Mouse (Mus musculus) heart, postnatal 14 days (tissue): ENCODE measurements around the gene Ddo. TPM values are rescaled to one million over a fixed set of nuclear protein-coding genes. Genes with fewer than 3 reads are reported as not detected.

Experiments
- DNase-seq, 2 experiments: peaks; one replicate each; pipeline ENCODE4 v3.0.0; 2021 to 2022
- intact Hi-C: fragments of 180-260 bp; cut with DNase I; formaldehyde crosslinking; loops from one replicate; pipeline ENCODE4 v1.15.1; 2025
- long read RNA-seq, 2 experiments: library from polyadenylated mRNA; stranded (forward); transcript quantifications; one replicate each; pipeline ENCODE4 v2.0.0; 2021
- total RNA-seq, 2 experiments: library from RNA; stranded (reverse); gene quantifications; 2 replicates each; pipeline ENCODE4 v1.2.3; 2021

Ddo gene
- total RNA-seq, result 10 to 100 TPM; 32.1 to 32.3 TPM
- long read RNA-seq, experiment 1, transcript Ddo-201 (5 exons, 3,000 nt), result major isoform, 40 of 52 reads
- long read RNA-seq, experiment 1, partial matches to known transcripts, result 2 of 52 reads
- long read RNA-seq, experiment 1, other reads (novel, unspliced or antisense), result 8 of 52 reads
- long read RNA-seq, experiment 2, transcript Ddo-201 (5 exons, 3,000 nt), result major isoform, 39 of 49 reads
- long read RNA-seq, experiment 2, partial matches to known transcripts, result 4 of 49 reads
- long read RNA-seq, experiment 2, other reads (novel, unspliced or antisense), result 4 of 49 reads

- intact Hi-C loops, result loop anchor here (10.0 kb wide), 1 partner anchor 375 kb away; the partner anchor contains the start of gene Gtf3c6
- peak; percentile 47 to 69 for DNase-seq
Measured at GRCm38 (mm10) chr10:40629656-40630311, at the start of gene Ddo. Ddo (plus strand) TSS chr10:40630011.

- DNase-seq, result peak in 1 of 2 experiments; percentile 25
- intact Hi-C loops, result no loop called here
Measured at GRCm38 (mm10) chr10:40583584-40584255, 46.1 kb upstream of the Ddo start.

GRCm38 (mm10) chr10:40592186-40592585 is 37.6 kb upstream of the Ddo start:
- DNase-seq, result no peak
- intact Hi-C loops, result no loop called here

- intact Hi-C loops, result no loop called here
Measured at GRCm38 (mm10) chr10:40597177-40597576, 32.6 kb upstream of the Ddo start.

GRCm38 (mm10) chr10:40604706-40605394 is 25.0 kb upstream of the Ddo start:
- intact Hi-C loops, result no loop called here
- no peak for DNase-seq

More at GRCm38 (mm10) chr10:40597177-40597576, 32.6 kb upstream of the Ddo start:
- DNase-seq, result peak in 1 of 2 experiments; percentile 33

- intact Hi-C loops, result no loop called here
- no peak for DNase-seq
Measured at GRCm38 (mm10) chr10:40617973-40618372, 11.8 kb upstream of the Ddo start.

- intact Hi-C loops, result loop anchor here (10.0 kb wide), 1 partner anchor 365 kb away; the partner anchor contains the start of gene Gtf3c6
- DNase-seq, result no peak
Measured at GRCm38 (mm10) chr10:40619760-40620159, 10.1 kb upstream of the Ddo start.

- peak; percentile 26 to 70 for DNase-seq
Measured at GRCm38 (mm10) chr10:40629140-40629539, 671 bp upstream of the Ddo start.

GRCm38 (mm10) chr10:40630457-40630856 is 646 bp downstream of the Ddo start:
- intact Hi-C loops, result no loop called here
- peak; percentile 29 to 63 for DNase-seq

More at GRCm38 (mm10) chr10:40629140-40629539, 671 bp upstream of the Ddo start:
- intact Hi-C loops, result loop anchor here (10.0 kb wide), 1 partner anchor 374 kb away; the partner anchor contains the start of gene Gtf3c6

GRCm38 (mm10) chr10:40630961-40631360 is 1.1 kb downstream of the Ddo start:
- intact Hi-C loops, result no loop called here
- DNase-seq, result no peak

- no peak for DNase-seq
- intact Hi-C loops, result no loop called here
Measured at GRCm38 (mm10) chr10:40632087-40632486, 2.3 kb downstream of the Ddo start.

- intact Hi-C loops, result no loop called here
- no peak for DNase-seq
Measured at GRCm38 (mm10) chr10:40637331-40637730, 7.5 kb downstream of the Ddo start.

GRCm38 (mm10) chr10:40638276-40638675 is 8.5 kb downstream of the Ddo start:
- peak; percentile 14 to 18 for DNase-seq
- intact Hi-C loops, result no loop called here

- DNase-seq, result no peak
- intact Hi-C loops, result no loop called here
Measured at GRCm38 (mm10) chr10:40638823-40639819, 9.3 kb downstream of the Ddo start.

GRCm38 (mm10) chr10:40640406-40640805 is 10.6 kb downstream of the Ddo start:
- intact Hi-C loops, result no loop called here

GRCm38 (mm10) chr10:40641901-40642300 is 12.1 kb downstream of the Ddo start:
- intact Hi-C loops, result no loop called here
- peak; percentile 27 to 36 for DNase-seq

More at GRCm38 (mm10) chr10:40640406-40640805, 10.6 kb downstream of the Ddo start:
- no peak for DNase-seq

- intact Hi-C loops, result no loop called here
Measured at GRCm38 (mm10) chr10:40643126-40643525, 13.3 kb downstream of the Ddo start.

GRCm38 (mm10) chr10:40644456-40644855 is 14.6 kb downstream of the Ddo start:
- intact Hi-C loops, result no loop called here
- no peak for DNase-seq

More at GRCm38 (mm10) chr10:40643126-40643525, 13.3 kb downstream of the Ddo start:
- DNase-seq, result no peak

- no peak for DNase-seq
- intact Hi-C loops, result loop anchor here (5.0 kb wide), 1 partner anchor 637 kb away; no protein-coding TSS in a partner anchor
Measured at GRCm38 (mm10) chr10:40645346-40645745, 15.5 kb downstream of the Ddo start.
